Mouse (Mus musculus) T-helper 1 cell (primary cell): Measurements from ENCODE around the gene Synpo2l.
"Not testable (repeated sequence)": the region's sequence is repeated elsewhere in the genome, so short reads cannot be mapped to it uniquely, and the experiment has no call there.

Experiments
- in situ Hi-C: fragments of 300-600 bp; cut with MboI, MseI; formaldehyde crosslinking; loops from one replicate; pipeline ENCODE4 v1.15.1; 2025; ENCODE audit warnings: high pct_unique_total_duplicates

The Synpo2l gene

DNA sequence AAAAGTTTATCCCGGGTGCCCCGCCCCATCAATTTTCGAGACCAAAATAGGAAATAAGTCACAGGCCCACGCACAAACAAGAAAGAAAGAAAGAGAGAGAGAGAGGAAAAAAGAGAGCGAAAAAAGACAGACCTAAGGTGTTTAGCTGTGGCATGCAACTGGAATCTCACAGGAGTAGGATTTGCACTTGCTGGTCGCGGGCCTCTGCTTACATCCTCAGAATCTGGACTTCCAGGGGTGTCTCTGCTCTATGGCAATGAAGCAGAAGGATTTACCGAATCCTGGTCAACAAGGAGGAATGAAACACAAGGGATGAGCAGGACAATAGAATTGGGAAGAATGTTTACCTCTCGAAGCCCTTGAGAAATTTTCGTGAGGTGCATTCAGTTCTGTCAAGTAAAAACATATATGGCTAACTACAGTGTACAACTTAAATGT lies 26.7 kb downstream of the Synpo2l start:
- in situ Hi-C loops: no loop called here

- in situ Hi-C loops: no loop called here
These were observed 27.3 kb downstream of the Synpo2l start, which contains the start of gene Usp54 for GRCm38 (mm10) chr14:20640644-20641437. TSS of gene Usp54 (minus strand) at chr14:20641063.

GRCm38 (mm10) chr14:20639918-20640619 lies 28.1 kb downstream of the Synpo2l start:
- in situ Hi-C loops: no loop called here

DNA sequence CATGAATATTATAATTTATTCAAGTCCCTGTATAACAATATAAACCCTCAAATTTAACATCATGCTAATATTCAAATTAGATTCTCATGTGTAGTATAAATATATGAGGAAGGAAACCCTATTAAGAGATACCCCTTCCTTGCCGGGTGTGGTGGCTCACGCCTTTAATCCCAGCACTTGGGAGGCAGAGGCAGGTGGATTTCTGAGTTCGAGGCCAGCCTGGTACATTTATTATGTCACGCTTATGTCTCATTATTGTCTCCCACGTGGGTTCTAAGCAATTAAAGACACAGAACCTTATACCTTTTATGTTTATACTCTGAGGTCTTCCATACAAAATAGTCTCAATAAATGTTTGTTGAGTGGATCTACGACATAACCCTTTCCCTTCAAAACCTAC lies 29.5 kb downstream of the Synpo2l start:
- in situ Hi-C loops: no loop called here

GRCm38 (mm10) chr14:20637818-20638574 lies 30.2 kb downstream of the Synpo2l start:
- in situ Hi-C loops: no loop called here

DNA sequence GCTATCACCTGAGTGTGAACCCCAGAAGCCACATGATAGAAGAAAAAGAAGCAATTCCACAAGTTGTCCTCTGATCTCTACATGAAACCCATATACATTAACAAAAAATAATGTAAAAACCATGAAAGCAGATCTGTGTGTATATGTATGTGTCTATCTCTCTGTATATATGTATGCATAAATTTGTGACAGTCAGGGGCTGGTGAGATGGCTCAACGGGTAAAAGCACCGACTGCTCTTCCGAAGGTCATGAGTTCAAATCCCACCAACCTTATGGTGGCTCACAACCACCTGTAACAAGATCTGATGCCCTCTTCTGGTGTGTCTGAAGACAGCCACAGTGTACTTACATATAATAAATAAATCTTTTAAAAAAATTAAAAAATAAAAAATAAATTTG lies 31.2 kb downstream of the Synpo2l start:
- in situ Hi-C loops: not testable (repeated sequence)

DNA sequence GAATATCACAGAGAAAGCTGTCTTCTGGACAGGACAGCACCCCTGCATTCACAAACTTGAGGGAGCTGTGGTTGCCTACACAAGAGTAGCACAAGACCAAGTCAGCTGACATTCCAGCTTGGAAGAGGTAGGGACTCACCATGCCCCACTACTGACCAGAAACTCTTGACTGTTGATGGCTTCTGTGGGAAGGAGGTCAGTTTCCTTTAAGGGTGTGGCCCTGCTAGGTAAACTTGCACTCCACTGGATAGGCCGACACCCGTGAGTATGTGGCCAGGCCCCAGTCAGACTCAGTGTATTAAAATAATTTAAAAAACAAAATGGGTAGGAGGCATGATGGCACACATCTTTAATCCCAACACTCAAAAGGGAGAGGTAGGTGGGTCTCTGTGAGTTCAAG lies 32.6 kb downstream of the Synpo2l start:
- in situ Hi-C loops: no loop called here

DNA sequence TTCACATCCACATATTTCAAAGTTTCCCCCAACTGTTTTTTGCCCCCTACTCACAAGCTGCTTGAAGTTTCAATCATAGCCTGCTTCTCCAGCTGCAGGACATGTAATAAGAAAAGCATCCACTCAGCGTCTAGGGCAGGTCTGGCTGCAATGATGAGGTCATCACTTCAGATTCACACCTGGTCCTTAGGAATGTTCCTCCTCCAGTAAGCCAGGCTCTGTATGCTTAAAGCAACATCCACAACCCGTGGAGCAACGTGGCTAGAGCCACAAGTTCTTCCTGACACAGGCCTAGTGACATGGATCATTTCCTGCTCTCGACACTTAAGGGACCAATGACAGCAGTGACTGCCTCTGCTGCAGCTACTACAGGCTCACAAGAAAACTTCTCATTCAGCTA lies 36.9 kb downstream of the Synpo2l start:
- in situ Hi-C loops: no loop called here

DNA sequence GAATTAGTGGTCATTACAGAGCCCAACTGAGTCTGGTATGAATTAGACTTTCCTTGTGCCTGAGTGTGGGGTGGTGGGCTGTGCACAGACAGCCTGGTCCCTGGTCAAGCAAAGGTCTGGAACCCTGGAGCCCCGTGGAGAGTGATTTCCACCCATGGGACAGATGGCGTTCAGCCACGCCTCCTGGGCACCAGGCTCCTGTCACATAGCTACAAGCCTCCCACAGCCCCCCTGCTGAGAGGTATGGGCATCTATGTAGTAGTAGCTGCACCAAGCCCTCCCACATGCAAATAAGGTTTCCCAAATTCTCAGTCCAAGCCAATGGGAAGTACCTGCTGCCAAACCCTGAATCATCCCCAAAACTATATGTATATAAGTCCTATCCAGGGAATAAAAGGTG lies 41.2 kb downstream of the Synpo2l start:
- in situ Hi-C loops: no loop called here

- in situ Hi-C loops: no loop called here
These were observed 41.7 kb downstream of the Synpo2l start for GRCm38 (mm10) chr14:20626447-20626846.

GRCm38 (mm10) chr14:20622907-20623306 lies 45.2 kb downstream of the Synpo2l start:
- in situ Hi-C loops: no loop called here

GRCm38 (mm10) chr14:20622412-20622811 lies 45.7 kb downstream of the Synpo2l start:
- in situ Hi-C loops: no loop called here

- in situ Hi-C loops: no loop called here
These were observed 46.3 kb downstream of the Synpo2l start for GRCm38 (mm10) chr14:20621903-20622302.

DNA sequence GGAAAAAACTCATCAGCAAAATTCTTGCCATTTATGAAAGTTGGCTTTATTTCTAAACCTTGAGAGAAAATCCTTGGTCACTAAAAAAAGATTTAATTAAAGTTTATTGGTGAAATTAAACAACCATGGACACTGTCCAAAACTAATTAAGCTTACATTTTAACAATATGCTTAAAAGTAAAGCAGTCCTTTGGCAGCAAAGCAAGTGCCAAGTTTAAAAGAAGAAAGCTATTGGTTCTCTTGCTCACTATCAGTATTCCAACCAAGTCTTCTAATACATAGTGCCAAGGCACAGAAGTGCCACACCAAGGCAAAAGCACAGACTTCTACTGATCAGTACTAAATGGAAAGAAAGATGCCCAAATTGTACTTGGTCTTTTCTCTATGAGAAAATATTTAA lies 49.0 kb downstream of the Synpo2l start:
- in situ Hi-C loops: no loop called here

GRCm38 (mm10) chr14:20618211-20618610 lies 49.9 kb downstream of the Synpo2l start:
- in situ Hi-C loops: no loop called here

GRCm38 (mm10) chr14:20616421-20616820 lies 51.7 kb downstream of the Synpo2l start:
- in situ Hi-C loops: no loop called here

DNA sequence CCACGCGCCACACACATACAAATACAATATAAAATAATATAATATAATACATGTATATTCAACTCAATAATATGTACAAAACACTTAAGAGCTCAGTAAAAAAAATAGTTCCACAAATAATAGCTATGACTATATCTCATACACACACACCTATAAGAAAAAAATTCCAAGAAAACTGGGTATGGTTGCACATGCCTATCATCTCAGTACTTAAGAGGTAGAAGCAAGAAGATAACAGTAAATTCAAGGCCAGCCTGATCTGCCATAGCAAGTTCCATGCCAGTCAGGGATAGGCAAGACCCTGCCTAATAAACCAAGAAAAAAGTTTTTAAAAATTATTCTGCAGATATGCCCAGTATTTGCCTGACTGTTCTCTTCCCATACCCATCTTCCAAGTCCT lies 53.1 kb downstream of the Synpo2l start:
- in situ Hi-C loops: no loop called here

GRCm38 (mm10) chr14:20612820-20613219 lies 55.3 kb downstream of the Synpo2l start:
- in situ Hi-C loops: loop anchor here (5.0 kb wide), 1 partner anchor 91 kb away; no protein-coding TSS in a partner anchor

GRCm38 (mm10) chr14:20610146-20610545 lies 58.0 kb downstream of the Synpo2l start:
- in situ Hi-C loops: loop anchor here (5.0 kb wide), 1 partner anchor 88 kb away; no protein-coding TSS in a partner anchor

- in situ Hi-C loops: no loop called here
These were observed 58.6 kb downstream of the Synpo2l start for GRCm38 (mm10) chr14:20609519-20609918.
